Mouse (Mus musculus): ENCODE results near the gene Rpgrip1l.

DNA sequence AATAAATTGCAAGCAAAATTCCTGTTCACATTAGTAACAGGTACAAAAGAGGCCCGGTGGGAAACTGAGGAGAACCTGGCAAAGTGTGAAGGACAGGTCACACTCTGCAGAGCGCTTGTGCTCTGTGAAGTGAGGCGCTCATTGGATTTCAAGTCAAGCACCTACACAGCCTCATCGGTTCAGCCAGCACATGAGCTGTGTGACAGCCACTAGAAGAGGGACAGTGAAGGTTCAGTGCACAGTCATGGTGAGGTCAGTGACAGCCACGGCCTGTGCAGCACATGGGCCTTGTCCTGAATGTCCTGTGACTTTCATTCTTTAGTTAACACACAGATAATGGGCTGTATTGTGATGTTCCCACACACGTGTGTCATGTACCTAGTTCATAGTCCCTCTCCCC, 107.2 kb downstream of the Rpgrip1l start:
- no peak for TF ChIP-seq GATA1 (IDR thresholded peaks at IDR 0.05; ENCODE audit: low read length)
- TF ChIP-seq TAL1 (IDR thresholded peaks at IDR 0.05; ENCODE audit: low read length) = no peak
